Mouse (Mus musculus): Measurements from ENCODE around the gene Bicra.

The Bicra gene

DNA sequence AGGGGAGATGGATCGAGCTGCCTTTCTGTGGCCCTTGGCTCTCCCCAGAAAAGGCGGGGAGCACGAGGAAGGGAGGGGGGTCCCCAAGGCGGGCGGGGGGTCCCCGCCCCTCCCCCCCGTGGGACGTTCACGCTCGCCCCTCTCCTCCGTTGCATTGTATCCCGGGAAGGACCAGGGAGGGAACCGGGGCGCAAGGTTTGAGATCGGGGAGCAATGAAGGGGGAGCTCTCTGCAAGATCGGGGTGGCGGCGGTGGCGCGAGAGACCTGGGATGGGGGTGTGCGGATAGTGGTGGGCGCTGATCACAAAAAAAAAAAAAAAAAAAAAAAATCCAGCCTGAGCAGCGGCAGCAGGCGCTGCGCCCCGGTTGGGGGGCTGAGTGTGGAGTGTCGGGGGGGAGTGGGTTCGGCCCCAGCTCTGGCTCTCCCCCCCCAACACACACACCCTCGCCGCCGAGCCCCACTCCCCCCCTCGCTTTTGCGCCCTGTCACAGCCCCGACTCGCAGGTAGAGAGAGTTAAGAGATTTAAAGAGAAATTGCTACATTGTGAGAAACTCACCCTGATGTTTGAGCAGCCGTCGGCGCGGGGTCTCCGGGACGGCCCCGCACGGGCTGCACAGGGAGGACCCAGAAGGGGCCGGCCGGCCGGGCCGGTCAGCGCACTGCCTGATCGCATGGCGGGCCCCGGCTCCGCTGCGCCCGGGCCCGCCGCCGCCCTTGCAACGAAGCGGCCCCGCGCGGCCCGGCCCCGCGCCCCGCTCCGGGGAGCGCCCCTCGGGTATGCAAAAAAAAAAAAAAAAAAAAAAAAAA, at the start of gene Bicra:
TSS of gene Bicra (minus strand) at position 584 of the 809 bp plus-strand sequence.
- peak; percentile 64 for DNase-seq (ENCODE audit: low read depth, low spot score)

DNA sequence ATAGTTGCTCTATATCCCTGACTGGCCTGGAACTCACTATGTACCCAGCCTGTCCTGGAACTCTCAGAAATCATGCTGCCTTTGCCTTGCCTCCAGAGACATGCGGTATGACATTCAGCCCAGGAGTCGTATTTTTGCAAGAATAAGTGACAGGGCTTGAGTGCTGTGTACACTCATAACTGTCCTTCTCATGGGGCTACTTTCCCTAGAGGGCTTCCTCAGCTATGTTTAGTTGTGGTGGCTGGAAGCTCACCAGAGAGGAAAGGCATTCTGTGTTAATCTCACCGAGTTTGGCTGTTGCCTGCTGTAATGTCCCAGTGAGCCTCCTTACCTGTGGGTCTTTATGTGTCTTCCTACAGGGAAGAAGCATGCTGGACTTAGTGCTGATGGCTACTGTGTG, 46.9 kb upstream of the Bicra start:
- no peak for DNase-seq (ENCODE audit: low read depth, low spot score)

DNA sequence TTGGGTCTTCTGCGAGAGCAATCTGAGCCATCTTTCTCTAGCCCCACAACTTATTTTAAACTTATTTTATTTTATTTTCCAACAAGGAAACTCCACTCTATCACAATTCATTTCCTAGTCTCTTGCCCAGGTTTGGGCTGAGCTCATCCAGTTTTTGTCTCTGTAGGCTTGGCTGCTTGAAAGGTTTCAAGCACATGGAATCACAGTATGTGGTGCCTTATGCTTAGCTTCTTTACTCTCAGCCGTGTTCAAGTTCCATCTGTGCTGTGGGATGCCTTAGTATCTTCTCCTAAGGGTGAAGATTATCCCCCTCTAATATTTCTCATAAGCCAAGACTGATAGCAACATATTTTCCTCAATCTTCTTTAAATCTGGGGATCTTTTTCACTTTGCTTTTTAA, 39.9 kb upstream of the Bicra start:
- no peak for DNase-seq (ENCODE audit: low read depth, low spot score)

DNA sequence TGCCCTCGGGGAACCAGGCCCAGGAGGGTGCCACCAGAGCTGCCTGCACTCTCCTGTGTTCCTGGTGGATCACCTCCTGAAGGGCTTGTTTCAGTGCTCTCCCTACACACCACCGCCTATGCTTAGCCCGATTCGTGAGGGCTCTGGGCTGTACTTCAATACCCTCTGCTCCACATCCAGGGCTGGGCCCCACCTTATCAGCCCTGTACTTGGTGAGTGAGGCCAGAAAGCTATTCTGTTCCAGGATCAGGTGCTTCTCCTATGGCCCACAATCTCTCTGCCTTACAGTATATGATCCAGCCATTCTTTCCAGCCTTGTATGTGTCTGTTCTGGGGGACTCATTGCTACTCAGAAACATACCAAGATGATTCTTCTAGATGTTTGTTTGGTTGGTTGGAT, 35.6 kb upstream of the Bicra start:
- no peak for DNase-seq (ENCODE audit: low read depth, low spot score)

DNA sequence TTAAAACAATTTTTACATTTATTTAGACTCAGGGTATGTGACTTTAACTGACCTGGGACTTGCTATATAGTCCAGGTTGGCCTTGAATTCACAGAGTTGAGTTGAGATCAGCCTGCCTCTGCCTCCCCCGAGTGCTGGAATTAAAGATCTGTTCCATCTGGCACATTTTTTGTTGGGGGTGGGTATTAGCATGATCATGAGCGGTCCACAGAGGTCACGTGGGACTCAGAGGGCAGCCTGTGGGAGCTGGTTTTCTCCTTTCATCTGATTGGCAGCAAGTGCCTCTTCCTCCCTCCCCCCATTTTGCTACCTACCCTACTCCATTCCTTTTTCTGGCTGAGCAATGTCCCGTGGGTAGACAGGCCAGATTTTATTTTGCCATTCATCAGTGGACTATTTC, 32.9 kb upstream of the Bicra start:
- no peak for DNase-seq (ENCODE audit: low read depth, low spot score)

DNA sequence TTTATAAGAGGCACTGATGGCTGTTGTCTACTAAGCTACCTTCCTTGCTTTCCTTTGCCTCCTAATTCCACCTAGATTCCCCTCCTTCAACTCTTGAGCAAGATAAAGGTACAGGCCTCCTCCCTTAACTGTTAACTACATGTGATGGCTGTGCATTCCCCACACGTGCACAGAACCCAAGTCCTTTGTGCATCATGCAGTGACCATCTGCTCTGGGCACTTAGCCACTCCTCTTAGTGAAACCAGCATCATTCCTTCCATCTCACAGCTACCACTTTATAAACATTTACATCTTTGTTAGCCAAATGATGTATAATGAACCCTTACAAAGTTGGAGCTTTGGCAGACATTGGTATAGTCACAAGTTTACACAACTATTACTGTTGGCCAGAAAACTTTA, 32.2 kb upstream of the Bicra start:
- no peak for DNase-seq (ENCODE audit: low read depth, low spot score)

DNA sequence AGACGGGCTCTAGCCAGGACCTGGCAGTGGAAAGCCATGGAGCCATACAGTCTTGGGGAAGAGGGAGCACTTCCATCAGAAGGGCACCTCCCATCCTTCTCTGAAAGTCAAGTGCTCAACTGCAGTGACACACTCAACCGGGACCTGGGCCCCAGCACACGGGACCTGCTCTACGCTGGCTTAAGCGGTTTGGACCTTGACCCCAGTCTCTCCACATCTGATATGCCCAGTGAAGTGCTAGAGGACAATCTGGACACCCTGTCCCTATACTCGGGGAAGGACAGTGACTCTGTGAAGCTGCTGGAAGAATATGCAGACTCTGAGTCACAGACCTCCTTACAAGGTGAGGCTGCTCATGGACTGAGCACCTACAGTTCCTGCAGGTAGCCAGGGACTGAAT, 24.2 kb upstream of the Bicra start:
- no peak for DNase-seq (ENCODE audit: low read depth, low spot score)

DNA sequence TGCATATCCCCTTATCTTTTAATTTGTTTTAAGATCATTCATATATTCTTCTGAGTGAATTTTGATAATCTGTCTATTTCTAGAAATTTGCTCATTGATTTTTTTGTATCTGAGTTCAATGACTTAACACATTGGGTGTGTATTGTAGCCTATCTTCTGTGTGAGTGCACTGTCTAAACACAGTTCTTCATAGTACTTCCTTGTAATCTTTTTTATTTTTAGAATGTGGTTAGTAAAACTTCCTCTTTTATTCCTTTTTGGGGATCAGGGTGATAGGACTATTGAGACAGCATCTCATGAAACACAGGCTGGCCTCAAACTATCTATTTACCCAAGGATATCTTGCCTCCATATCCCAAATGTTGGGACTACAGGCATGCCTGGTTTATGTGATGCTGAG, 23.1 kb upstream of the Bicra start:
- no peak for DNase-seq (ENCODE audit: low read depth, low spot score)

DNA sequence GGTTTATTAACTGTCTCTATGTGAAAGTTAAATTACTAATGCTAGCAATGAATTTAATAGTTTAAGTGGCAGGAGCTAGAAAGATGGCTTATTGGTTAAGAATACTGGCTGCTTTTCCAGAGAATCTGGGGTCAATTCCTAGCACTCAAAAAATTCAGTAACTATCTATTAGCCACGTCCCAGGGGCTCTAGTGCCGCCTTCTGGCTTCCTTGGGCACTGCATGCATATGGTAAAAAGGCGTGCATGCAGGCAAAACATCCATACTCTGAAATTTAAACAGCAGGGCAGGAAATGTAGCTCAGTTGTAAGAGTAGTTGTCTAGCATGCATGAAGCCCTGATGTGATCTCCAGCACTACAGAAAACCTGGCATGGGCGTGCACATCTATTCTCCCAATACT, 15.8 kb upstream of the Bicra start:
- DNase-seq (ENCODE audit: low read depth, low spot score) = no peak

DNA sequence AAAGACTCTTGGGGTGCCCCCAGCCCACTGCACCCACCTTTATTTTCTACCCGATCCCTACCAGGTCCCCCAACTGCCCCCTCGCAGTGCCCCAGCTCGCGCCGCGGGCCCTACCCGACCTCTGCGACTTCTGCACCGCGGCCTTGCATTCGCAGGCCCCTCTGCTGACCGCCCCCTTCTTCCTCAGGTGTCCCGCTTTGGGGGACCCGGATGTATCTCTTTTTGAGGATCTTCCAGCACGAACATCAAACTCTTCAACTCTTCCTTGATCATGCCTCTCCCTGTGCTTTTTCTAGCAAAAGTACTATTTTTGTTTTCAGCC, 14.3 kb upstream of the Bicra start:
- DNase-seq (ENCODE audit: low read depth, low spot score) = no peak

DNA sequence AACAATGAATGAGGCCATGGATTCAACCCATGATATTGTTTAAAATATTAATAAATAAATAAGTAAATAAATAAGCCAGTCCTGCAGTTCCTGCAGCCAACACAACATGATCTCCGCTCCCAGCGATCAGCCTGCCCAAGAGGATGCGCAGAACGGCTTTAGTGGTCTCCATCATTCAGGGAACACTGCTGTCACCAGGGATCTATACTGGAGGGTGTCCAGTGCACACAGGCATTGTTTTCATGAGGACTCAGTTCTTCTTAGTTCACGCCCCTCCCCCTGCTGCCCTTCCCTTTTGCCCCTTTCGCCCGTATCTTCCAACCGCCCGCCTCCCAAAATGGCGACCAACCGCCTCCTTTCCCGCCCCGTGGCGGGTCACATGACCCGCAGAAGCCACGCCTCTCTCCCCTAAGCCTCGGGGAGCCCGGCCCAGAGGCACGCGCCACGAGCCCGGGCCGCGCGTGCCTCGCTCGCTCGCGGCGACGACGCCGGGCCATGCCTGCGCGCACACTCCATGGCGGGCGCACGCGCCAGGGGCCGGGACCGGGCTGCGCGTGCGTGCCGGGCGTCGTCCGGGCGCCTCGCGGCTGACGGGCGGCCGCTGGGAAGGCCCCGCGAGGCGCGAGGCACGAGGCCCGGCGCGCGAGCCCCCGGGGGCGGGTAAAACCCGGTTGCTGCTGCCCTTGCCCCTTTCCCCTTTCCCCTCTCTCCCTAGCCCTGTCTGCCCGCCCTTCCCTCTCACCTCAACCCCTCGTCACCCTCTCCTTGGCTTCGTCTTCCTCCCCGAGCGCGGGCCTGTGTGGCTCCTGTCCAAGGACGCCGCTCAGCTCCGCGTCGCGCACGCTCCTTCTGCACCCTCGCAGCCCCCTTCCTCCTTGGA, 13.7 kb upstream of the Bicra start, which contains the start of gene Zfp541:
TSS of gene Zfp541 (plus strand) at position 596 of the 880 bp plus-strand sequence.
- no peak for DNase-seq (ENCODE audit: low read depth, low spot score)

DNA sequence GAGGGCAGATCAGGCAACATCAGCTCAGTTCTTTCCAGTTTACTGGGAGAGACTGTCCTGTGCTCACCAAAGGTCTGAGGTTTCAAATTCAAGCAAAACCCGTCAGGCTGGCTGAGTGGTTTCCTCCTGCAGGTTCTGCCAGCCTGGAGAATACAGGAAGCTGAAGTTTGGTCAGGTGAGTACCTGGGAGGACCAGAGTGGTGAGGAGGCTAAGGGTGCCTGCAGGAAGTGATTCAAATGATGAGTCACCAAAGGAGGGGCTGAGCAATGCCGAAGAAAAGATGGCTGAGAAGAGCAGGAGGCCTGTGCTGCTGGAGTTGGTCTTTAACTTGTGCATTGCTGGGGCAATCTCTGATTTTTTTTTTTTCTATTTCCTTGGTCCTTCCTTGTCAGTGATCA, 9.4 kb upstream of the Bicra start:
- DNase-seq (ENCODE audit: low read depth, low spot score) = no peak

DNA sequence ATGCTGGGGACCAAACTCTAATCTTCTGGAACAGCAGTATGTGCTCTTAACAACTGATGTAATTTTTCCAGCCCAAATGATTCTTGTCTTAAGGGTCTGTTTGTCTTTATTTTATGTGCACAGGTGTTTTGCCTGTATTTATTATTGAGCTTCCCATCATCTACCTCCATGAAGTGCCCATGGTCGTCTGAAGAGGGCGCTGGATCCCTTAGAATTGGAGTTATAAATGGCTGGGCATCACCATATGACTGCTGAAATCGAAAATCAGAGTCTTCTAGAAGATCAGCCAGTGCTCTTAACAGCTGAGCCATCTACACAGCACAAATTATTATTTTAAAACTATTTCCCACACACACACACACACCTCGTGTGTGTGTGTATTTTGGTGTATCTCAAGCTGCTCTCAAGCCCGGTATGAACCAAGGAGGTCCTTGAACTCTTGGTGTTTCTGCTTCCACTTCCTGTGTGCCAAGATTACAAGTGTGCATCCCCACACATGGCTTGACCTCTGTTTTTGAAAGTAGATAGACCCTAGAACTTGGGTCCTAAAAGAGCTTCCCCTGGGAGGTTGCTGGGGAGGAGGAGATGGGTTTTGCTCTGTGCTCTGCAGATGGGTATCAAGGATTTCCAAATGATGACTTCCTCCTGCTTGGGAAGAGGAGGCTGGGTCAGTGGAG, 8.9 kb upstream of the Bicra start:
- DNase-seq (ENCODE audit: low read depth, low spot score) = peak; percentile 38

DNA sequence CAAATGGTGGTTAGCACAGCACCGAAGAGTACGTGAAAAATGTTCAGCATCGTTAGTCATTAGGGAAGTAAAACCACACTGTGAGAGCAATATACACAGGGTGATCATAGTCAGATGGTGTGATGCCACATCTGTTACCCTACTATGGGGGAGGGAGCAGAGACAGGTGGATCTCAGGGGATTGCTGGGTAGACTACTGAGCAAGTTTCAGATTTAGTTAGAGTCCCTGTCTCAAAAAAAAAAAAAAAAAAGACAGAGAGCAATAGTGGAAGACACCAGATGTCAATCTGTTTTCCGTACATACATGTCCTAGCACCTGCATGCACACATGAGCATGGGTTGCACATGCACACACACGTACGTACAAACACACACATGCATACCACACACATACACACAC, 7.9 kb upstream of the Bicra start:
- no peak for DNase-seq (ENCODE audit: low read depth, low spot score)

DNA sequence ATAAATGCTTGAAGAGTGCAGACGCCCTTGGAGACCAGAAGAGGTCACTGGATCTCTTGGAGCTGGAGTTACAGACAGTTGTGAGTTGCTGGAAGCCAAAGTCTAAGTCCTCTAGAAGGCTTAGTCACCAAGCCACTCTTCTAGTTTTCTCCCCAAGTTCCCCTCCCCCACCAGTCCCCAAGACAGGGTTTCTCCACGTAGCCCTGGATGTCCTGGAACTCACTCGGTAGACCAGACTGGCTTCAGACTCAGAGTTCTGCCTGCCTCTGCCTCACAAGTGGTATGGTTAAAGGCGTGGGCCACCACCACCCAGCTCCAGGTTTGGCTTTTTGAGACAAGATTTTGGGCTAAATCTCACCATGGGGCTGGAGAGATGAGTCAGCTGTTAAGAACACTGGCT, 7.2 kb upstream of the Bicra start:
- no peak for DNase-seq (ENCODE audit: low read depth, low spot score)

DNA sequence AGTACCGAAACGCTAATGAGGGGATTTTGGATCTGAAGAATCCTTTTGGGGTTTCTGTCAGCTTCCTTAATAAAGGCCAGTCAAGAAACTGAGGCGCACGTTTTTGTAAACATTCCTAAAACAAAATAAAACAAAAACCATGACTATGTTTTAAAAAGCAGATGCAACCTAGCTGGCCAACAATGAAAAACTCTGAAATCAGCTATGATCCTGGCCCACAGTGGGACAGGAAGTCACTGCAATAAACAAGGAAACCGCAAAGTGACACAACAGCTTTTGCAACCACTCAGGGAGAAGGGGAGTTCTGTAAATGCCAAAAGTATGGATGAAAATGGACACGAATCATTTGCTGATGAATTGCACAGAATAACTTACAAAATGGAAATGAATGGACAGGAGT, 5.4 kb upstream of the Bicra start:
- DNase-seq (ENCODE audit: low read depth, low spot score) = no peak

DNA sequence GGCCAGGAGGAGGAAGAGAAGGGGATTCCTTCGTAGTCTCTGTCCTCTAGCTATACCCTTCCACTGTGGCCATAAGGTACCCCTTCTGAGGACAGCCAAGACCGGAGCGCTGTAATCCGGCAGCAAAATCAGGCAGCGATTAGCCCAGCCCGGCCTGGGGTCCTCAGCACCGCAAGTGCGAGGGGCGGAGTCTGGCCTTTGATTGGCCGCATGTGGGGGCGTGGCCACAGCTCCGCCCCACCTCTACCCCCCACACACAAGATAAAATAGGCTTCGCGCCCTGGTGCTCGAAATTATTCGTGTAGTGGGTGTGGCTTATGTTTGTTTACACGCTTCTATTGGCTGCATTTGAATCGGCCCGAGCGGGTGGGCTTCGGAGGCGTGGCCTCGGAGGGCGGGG, 5.0 kb upstream of the Bicra start:
- DNase-seq (ENCODE audit: low read depth, low spot score) = peak; percentile 92

DNA sequence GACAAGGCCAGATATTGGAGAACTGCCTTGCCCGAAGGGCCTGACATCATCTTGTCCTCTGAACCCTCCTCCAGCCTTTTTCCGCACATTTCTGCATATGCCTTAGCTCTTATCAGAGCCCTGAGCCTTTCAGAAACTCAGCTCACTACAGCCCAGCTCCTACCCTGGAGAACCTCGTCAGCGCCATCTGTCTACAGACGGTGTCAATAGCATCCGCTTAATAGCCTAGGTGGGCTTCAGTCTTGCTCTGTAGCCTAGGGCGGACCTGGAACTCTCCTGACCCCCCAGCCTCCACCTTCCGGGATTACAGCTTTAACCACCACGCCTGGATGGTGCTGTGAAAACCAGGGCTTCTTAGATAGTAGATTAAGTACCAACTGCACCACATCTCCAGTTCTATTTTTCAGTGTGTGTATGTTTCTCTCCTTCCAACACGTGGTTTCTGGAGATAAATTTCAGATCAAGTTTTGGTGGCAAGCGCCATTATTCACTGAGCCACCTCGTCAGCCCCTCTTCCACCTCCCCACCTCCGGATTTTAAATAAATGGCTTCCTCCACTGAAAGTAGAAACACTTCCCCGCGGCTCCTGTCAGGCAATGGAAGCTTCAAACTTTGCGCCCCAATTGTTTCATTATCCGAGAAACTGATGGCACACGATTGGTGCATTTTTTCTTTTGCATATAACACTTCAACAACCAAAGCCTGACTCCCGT, 4.3 kb upstream of the Bicra start:
- peak; percentile 50 for DNase-seq (ENCODE audit: low read depth, low spot score)

DNA sequence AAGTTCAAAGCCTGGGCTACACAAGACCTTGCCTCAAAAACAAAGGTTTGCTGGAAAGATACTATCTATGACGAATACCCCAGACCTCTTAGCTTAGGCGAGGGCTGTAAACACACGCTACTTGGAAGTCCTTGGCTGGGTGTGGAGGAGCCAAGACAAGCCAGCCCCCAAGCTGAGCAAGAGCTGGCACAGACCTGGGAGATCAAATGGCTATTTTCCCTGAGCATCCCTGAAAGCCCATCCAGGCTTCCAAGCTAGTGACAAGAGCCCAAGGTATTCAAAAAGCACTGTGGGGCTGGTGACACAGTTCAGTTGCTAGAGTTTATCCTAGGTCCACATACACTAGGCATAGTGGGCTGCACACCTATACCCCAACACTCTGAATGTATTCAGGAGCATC, 2.9 kb upstream of the Bicra start:
- no peak for DNase-seq (ENCODE audit: low read depth, low spot score)

DNA sequence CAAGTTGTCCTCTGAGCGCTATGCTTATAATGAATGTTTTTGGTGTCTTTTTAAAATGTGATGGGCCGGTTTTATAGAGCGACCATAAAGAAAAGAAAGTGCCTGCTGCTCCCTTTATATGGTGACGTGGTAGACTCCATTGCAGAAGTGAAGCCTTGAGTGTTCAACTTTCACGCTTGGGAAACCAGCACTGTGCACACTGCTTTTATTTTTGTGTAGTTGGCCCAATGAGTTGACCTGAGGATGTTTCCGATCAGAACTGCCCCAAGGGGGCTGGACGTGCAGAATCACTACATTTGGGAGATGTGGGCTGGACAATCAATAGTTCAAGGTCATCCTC, 1.8 kb upstream of the Bicra start:
- no peak for DNase-seq (ENCODE audit: low read depth, low spot score)

DNA sequence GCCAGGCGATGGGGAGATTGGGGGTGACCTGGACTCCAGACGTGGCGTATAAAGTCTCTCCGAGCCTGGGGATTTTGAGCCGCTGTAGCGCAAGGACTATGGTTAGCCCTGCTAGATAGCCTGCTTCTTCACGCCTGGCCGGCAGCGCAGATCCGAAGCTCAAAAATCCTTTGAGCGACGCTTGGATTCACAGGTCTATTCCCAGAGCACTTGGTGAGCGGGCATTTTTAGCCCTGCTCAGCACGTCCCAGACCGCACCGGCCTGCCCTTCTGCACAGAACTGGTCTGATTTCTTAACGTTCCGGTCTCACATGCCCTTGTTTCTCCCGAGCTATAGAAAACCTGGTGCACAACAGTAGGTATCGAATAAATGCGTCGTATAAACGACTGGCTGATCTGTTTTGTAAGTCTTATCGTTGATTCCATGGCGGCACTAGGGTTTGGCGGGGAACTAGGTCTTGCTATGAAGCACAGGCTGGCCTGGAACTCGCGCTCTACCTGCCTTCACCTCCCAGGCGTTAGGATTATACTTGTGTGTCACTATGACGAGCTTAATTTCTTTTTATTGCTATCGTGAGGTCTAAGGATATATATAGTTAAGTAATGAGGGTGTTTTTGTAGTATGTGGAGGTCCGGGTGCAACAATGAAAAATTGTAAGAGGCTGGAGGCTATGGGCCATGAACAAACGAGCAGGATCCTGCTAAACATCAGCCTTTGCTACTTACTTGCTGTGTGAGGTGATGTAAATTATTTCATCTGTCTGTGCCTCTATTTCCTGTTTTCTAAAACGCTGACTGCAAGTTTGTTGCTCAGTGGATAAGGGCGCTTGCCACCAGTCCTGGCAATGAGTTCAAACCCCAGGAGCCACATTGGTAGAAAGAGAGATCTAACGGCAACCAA, 1.2 kb upstream of the Bicra start:
- no peak for DNase-seq (ENCODE audit: low read depth, low spot score)

Measured in telencephalon, adult 2 months (tissue).